Mouse (Mus musculus) midbrain, embryonic 13.5 days (tissue): ENCODE measurements around the gene Creb3l1. TPM values are rescaled to one million over a fixed set of nuclear protein-coding genes. Genes with fewer than 3 reads are reported as not detected.

Experiments
- ATAC-seq: fragments of 200-750 bp; cut with Nextera tagmentation; 2 replicates; pipeline ENCODE4 v1.8.0; 2017; ENCODE audit warnings: mild to moderate bottlenecking, moderate TSS enrichment, moderate library complexity
- H3K27ac ChIP-seq: fragments of 300-500 bp; sonication (generic); 2 replicates; pipeline ENCODE4 v1.5.1; 2015; ENCODE audit warnings: inconsistent platforms, mild to moderate bottlenecking, moderate library complexity
- H3K27me3 ChIP-seq: fragments of 300-500 bp; sonication (generic); 2 replicates; pipeline ENCODE4 v1.6.1; 2015; ENCODE audit warnings: mild to moderate bottlenecking, inconsistent platforms
- H3K36me3 ChIP-seq: fragments of 300-500 bp; sonication (generic); 2 replicates; pipeline ENCODE4 v1.6.1; 2015; ENCODE audit warnings: mild to moderate bottlenecking, inconsistent platforms
- H3K4me1 ChIP-seq: fragments of 300-500 bp; sonication (generic); replicated peaks from 2 replicates; pipeline ENCODE4 v1.6.1; 2015; ENCODE audit warnings: inconsistent platforms
- H3K4me2 ChIP-seq: fragments of 300-500 bp; sonication (generic); replicated peaks from 2 replicates; pipeline ENCODE4 v1.6.1; 2015; ENCODE audit warnings: moderate library complexity, mild to moderate bottlenecking, inconsistent platforms
- H3K4me3 ChIP-seq: fragments of 300-500 bp; sonication (generic); replicated peaks from 2 replicates; pipeline ENCODE4 v1.5.1; 2015; ENCODE audit warnings: mild to moderate bottlenecking, inconsistent platforms
- H3K9ac ChIP-seq: fragments of 300-500 bp; sonication (generic); replicated peaks from 2 replicates; pipeline ENCODE4 v1.6.1; 2015; ENCODE audit warnings: mild to moderate bottlenecking, inconsistent platforms
- H3K9me3 ChIP-seq: fragments of 300-500 bp; sonication (generic); 2 replicates; pipeline ENCODE4 v1.6.1; 2016; ENCODE audit warnings: mild to moderate bottlenecking, inconsistent platforms
- WGBS: fragments of 180-500 bp; shearing (Covaris S2); methylation state at CpG from one replicate; pipeline ENCODE4 v1.1.7; 2015; 5-methylcytosine and 5-hydroxymethylcytosine counted together
- polyA plus RNA-seq: library from polyadenylated mRNA; unstranded; fragments of >200 nt; fragmentation: Nextera tagmentation; extraction: Ambion mirVana; gene quantifications from 2 replicates; pipeline ENCODE4 v1.2.1, GENCODE M21; 2015

The Creb3l1 gene
- polyA plus RNA-seq, 1 experiment from 2014 or later: 1.2 TPM

DNA sequence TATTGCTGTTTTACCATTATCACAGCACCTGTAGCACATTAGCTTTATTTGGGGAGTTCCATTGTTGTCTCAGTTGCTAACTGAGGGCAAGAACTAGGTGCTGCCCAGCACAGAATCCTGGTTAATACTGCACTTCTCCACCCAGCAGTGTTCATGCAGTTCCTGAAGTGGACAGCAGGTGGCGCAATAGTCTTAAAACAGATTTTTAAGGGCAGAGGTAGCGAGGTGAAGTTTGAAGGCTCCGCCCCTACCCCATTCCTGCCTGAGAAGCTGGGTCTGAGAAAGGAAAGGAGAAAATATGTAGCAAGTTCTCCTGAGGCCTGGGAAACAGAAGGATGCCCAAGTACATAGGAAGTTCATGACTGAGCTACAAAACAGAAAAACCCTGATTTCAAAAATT is 36.8 kb downstream of the Creb3l1 start:
- Histone ChIP-seq H3K4me3 (no peak overlapping the region), H3K4me1 (peaks cover 12% of the 10 kb centered on the region), H3K4me2 (no peak overlapping the region), H3K9ac (no peak overlapping the region), H3K9me3 (no peaks in the 10 kb centered on the region), H3K27me3 (peaks cover 24% of the 10 kb centered on the region), H3K36me3 (no peaks in the 10 kb centered on the region), H3K27ac (no peak overlapping the region)
- WGBS: 0% methylated on average over 3 of the region's 3 CpGs
- ATAC-seq: 0 out of 2 replicates have a peak, but pooled peaks have one; percentile 31

DNA sequence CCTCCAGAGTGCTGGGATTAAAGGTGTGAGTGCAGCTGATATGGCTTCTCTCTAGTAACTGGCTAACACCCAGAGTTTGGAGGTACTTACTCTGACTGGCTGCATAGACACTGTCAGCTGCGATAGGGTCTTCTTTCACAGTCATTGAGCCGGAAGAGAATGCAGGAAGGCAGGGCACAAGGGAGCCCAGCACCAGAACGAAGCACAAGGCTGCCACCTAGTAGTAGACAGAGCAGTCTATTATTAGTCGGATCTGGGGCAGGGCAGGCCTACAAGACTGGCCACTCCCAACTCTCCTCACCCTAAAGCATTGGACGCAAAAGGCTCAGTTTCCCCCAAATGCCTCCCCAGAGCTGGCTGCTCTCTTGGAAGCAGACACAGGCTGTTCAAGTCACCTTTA is 38.2 kb downstream of the Creb3l1 start:
- Histone ChIP-seq H3K4me1 (peaks cover 12% of the 10 kb centered on the region), H3K36me3 (no peaks in the 10 kb centered on the region), H3K9ac (no peak overlapping the region), H3K27me3 (peaks cover 21% of the 10 kb centered on the region), H3K27ac (no peak overlapping the region), H3K4me2 (no peak overlapping the region), H3K4me3 (no peak overlapping the region), H3K9me3 (no peaks in the 10 kb centered on the region)
- WGBS: 2% methylated on average over 5 of the region's 5 CpGs
- ATAC-seq: no peak

DNA sequence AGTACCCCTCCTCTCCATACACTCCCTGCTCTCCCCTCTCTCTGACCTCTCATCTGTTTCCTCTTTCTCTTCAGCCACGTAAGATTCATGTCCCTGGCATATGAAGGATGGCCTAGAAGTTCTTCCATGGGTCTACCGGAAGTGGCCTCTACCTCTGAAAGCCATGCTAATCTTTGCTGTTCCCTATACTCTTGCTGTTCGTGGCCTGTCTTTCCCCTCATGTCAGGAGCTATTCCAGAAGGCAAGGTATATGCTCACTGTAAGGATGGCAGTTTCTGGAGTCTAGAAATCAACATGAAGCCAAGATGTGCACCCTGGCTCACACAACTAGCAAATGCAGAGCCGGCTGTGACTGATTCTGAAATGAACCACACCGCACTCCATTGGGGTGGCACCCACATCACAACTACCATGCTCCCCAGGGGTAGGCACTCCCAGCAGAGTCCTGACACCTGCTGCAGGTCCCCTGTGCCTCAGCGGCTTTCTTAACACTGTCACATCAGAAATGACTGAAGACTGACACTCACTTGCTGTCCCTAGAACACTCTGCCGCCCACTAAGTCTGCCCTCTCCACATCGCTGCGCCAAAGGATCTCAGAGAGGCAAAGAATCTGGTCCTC is 39.3 kb downstream of the Creb3l1 start:
- peak overlapping the region; percentile 30; the same call in 1 of the 2 replicates for H3K27ac ChIP-seq
- ATAC-seq: no peak
- peaks cover 16% of the 10 kb centered on the region for H3K4me1 ChIP-seq
- H3K27me3 ChIP-seq: peaks cover 21% of the 10 kb centered on the region
- no peaks in the 10 kb centered on the region for H3K36me3 ChIP-seq
- H3K9me3 ChIP-seq: no peaks in the 10 kb centered on the region
- WGBS: 42% methylated on average over 9 of the region's 9 CpGs
- no peak overlapping the region for H3K4me3 ChIP-seq
- H3K4me2 ChIP-seq: peak overlapping the region; percentile 45
- H3K9ac ChIP-seq: no peak overlapping the region

DNA sequence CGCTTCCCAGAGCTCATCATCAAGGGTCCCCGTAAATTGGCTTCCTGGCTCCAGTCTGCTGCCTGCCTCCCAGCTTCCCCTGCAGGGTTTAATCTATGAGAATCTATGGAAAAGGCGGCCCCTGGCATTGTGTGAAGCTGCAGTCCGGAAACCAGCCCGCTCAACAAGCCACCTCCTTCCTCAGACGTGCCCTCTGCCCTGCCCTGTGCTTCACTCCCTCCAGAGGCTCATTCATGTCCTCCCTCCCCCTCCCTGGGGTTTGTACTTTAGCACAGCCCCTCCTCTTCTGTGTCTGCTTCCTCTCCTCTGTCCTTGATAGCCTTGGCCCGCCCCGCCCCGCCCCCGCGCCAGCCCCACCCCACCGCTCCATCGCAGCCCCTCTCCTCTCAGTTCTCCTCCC is 39.9 kb downstream of the Creb3l1 start:
- H3K27ac ChIP-seq: peak overlapping the region; percentile 19; the same call in 1 of the 2 replicates
- ATAC-seq: peak; percentile 72
- H3K36me3 ChIP-seq: no peaks in the 10 kb centered on the region
- peak overlapping the region; percentile 59 for H3K9ac ChIP-seq
- peak overlapping the region; percentile 45 for H3K4me2 ChIP-seq
- peaks cover 16% of the 10 kb centered on the region for H3K4me1 ChIP-seq
- peak overlapping the region; percentile 13; the same call in 1 of the 2 replicates for H3K4me3 ChIP-seq
- no peaks in the 10 kb centered on the region for H3K9me3 ChIP-seq
- peaks cover 21% of the 10 kb centered on the region for H3K27me3 ChIP-seq
- WGBS: under 1% methylated on average over 10 of the region's 13 CpGs

DNA sequence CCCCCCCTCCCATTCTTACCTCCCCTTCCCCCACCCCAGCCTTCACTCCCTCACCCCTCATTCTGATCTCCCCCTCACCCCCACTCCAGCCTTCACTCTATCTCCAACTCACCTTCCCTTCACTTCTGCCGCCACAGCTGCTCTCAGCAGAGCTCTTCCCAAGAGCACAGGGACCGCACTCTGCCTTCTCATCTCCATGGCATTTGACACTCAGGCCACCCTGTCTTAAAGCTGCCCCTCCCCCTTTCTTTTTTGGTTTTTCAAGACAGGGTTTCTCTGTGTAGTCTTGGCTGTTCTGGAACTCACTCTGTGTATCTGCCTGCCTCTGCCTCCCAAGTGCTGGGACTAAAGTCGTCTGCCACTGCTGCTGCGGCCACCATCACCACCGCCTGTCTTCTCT is 43.5 kb downstream of the Creb3l1 start:
- H3K36me3 ChIP-seq: no peaks in the 10 kb centered on the region
- H3K27me3 ChIP-seq: peaks cover 28% of the 10 kb centered on the region
- H3K4me2 ChIP-seq: no peak overlapping the region
- 47% methylated on average over 5 of the region's 5 CpGs for WGBS
- no peak overlapping the region for H3K27ac ChIP-seq
- peaks cover 36% of the 10 kb centered on the region for H3K4me1 ChIP-seq
- no peaks in the 10 kb centered on the region for H3K9me3 ChIP-seq
- H3K4me3 ChIP-seq: no peak overlapping the region
- H3K9ac ChIP-seq: no peak overlapping the region
- ATAC-seq: no peak

DNA sequence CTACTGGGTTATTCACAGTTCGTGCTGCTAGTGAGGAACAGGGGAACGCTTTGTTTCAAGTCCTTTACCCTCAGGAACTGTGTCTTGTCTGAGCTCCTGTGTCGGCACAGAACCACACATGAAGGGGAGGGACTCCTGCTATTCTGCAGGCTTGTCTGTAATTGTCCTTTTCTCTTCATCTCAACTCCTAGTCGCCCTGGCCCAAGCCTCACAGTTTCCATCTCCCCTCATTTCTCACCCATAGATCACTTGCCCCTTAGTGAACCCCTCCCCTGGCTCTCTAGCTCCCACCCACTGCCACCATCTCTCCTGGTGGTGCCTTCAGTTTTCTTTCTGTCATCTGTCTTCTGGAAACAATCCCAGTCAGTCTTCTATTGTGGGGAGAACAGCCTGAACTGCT is 44.1 kb downstream of the Creb3l1 start:
- H3K4me2 ChIP-seq: no peak overlapping the region
- WGBS: 13% methylated on average over 4 of the region's 4 CpGs
- peaks cover 33% of the 10 kb centered on the region for H3K27me3 ChIP-seq
- H3K36me3 ChIP-seq: no peaks in the 10 kb centered on the region
- no peak overlapping the region for H3K9ac ChIP-seq
- no peak overlapping the region for H3K27ac ChIP-seq
- H3K9me3 ChIP-seq: no peaks in the 10 kb centered on the region
- H3K4me3 ChIP-seq: no peak overlapping the region
- ATAC-seq: no peak
- peaks cover 42% of the 10 kb centered on the region for H3K4me1 ChIP-seq

DNA sequence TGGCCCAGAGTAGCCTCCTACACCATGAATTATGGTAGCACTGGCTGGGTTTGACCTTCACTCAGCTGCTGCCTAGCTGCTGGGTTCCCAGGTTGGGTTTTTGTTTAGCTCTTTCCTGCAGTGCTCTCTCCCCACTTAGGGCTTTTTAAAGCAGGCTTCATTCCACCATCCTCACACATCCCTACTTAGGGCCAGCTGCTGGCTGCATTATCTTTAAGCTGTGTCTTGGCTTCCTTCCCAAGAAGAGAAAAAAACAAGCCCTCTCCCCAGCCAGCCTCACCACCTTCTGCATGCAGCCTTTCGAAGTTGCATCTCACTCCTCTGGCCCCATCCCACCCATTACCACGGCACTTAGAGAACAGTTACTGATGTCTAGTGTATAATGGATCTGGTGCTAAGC is 45.8 kb downstream of the Creb3l1 start:
- H3K4me1 ChIP-seq: peaks cover 33% of the 10 kb centered on the region
- H3K9me3 ChIP-seq: no peaks in the 10 kb centered on the region
- H3K27ac ChIP-seq: no peak overlapping the region
- 40% methylated on average over 2 of the region's 2 CpGs for WGBS
- H3K4me2 ChIP-seq: no peak overlapping the region
- H3K36me3 ChIP-seq: no peaks in the 10 kb centered on the region
- no peak overlapping the region for H3K9ac ChIP-seq
- no peak for ATAC-seq
- no peak overlapping the region for H3K4me3 ChIP-seq
- H3K27me3 ChIP-seq: peaks cover 46% of the 10 kb centered on the region

DNA sequence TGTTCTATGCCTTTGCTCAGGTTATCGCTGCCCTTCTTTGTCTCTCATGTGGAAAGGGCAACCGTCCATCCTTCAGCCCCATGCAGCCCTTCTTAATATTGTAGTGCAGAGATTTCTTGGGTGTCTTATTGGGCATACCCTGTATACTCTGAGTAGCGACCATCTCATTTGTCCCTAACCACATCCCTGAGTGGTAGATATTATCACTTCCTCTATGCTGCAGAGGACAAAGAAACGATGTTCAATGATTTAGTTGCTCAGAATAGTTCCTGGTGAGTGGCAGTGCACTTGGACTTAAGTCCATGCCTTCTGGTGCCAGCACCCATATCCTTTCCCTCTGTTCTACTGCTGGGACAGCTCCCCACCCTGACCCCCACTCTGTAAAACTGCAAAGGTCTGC is 46.3 kb downstream of the Creb3l1 start:
- H3K27me3 ChIP-seq: peaks cover 45% of the 10 kb centered on the region

DNA sequence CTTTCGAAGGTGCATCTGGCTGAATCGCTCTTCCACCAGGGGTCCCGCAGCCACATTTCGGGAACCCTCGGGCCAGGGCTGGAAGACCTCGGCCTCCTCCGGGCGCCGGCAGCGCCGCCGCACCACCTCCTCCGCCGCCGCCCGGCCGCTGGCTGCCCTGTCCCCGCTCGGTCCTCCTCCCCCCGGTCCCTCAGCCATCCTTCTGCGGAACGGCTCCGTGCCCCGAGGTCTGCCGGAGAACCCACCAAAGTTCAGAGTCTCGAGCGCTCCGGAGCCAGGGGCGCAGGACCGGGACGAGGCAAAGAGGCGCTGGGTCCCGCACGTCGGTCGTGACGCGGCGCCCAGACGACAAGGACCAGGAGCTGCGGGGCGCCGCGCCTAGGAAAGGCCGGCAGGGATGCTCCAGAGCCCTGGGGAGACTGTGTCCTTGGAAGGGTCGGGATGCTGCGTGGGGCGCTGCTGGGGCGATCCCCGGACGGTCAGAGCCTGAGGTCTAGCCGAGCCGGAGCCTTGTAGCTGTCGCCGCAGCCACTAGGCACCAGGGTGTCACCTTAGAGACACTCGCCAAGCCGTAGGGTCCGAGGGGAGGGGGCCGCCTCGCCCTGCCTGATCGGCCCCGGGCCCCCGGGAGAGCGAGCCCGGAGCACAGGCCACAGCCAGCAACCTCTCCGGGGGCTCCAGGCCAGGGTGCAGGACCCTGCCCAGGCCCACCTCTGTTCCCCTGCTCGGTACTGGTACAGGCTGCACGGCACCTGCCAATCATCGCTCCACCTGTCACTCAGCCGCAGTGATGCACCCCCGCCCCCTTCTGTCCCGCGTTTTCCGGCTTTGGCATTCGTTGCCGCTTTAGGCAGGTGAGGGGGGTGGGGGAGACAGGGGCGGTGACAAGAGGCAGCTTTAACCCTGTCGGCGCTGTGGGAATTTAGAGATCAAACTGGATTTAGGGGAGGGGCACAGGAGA is 48.4 kb downstream of the Creb3l1 start, which contains the start of gene Dgkz:
TSS of gene Dgkz (minus strand) at position 284 of the 961 bp plus-strand sequence.
- H3K27ac ChIP-seq: no peak within 1 kb of the TSS
- 1% methylated on average over 77 of the region's 79 CpGs for WGBS
- peak; percentile 64 for ATAC-seq
- H3K4me2 ChIP-seq: peak within 1 kb of the TSS; percentile 61
- H3K9me3 ChIP-seq: no peaks in the 10 kb centered on the region
- peak within 1 kb of the TSS; percentile 41 for H3K4me3 ChIP-seq
- peaks cover 58% of the 10 kb centered on the region for H3K27me3 ChIP-seq
- peak within 1 kb of the TSS; percentile 59 for H3K9ac ChIP-seq
- peaks cover 54% of the 10 kb centered on the region for H3K4me1 ChIP-seq
- H3K36me3 ChIP-seq: no peaks in the 10 kb centered on the region

More for the DNA sequence above, 46.3 kb downstream of the Creb3l1 start:
- H3K36me3 ChIP-seq: no peaks in the 10 kb centered on the region
- WGBS: 84% methylated on average over 4 of the region's 4 CpGs
- H3K4me1 ChIP-seq: peaks cover 36% of the 10 kb centered on the region
- no peak overlapping the region for H3K4me2 ChIP-seq
- no peak overlapping the region for H3K4me3 ChIP-seq
- H3K9me3 ChIP-seq: no peaks in the 10 kb centered on the region
- ATAC-seq: no peak
- no peak overlapping the region for H3K9ac ChIP-seq
- no peak overlapping the region for H3K27ac ChIP-seq

DNA sequence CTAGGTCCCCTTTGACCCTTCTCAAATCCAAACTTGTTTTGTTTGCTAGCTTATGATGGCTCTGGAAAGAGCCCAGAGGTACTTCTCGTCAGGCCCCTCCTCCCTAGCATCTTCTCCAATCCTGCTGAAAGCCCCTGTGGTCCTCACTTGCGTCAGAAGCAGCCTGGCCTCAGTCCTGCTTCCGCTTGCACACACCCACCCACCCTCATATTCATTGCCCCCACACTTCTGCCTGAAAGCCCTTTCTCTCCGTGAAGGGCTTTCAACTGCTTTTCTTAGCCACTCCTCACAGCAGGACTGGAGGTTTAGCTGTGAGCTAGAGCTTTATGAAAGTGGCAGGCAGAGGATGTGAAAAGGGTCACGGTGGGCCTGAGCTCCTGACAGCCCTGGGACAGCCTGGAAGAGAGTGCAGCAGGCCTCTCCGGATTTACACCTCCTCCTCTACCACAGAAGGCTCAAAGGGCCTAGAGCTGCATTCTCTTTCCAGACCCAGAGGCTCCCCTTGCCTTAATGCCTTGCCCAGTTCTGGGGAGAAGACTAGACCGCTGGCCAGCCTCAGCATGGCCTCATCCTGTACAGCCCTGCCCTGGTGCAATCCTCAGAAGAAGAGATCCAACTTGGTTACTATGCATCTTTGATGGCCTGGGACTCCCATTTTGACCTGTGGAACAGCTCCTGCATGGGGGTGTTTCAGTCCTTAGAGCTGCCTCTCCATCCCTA is 50.7 kb downstream of the Creb3l1 start:
- no peak overlapping the region for H3K9ac ChIP-seq
- peaks cover 65% of the 10 kb centered on the region for H3K27me3 ChIP-seq
- H3K9me3 ChIP-seq: no peaks in the 10 kb centered on the region
- no peak for ATAC-seq
- WGBS: 18% methylated on average over 7 of the region's 7 CpGs
- no peak overlapping the region for H3K4me3 ChIP-seq
- no peak overlapping the region for H3K27ac ChIP-seq
- H3K4me1 ChIP-seq: peaks cover 42% of the 10 kb centered on the region
- no peak overlapping the region for H3K4me2 ChIP-seq
- no peaks in the 10 kb centered on the region for H3K36me3 ChIP-seq

DNA sequence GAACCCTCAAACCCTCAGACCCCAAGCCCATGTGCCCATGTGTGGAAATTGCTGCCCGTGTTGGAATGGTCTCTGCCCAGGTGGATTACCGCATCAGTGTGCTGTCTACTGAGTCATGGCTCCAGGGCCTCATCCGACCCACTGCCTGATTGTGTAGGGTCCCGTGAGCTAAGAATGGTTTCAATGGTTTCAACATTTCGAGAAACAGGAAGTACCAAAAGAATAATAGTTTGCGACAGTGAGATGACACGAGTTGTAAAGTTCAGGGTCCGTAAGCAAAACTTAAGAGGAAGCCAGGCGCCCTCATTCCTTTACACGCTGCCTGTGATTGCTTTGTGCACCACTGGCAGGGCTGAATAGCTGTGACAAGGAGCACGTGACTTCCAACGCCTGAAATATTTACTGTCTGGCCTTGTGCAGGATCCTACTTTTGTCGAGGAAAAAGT is 52.2 kb downstream of the Creb3l1 start:
- no peaks in the 10 kb centered on the region for H3K36me3 ChIP-seq
- H3K27ac ChIP-seq: peak overlapping the region; percentile 51
- H3K9me3 ChIP-seq: no peaks in the 10 kb centered on the region
- no peak overlapping the region for H3K4me2 ChIP-seq
- H3K4me3 ChIP-seq: no peak overlapping the region
- no peak for ATAC-seq
- WGBS: 41% methylated on average over 13 of the region's 13 CpGs
- H3K4me1 ChIP-seq: peaks cover 37% of the 10 kb centered on the region
- H3K9ac ChIP-seq: no peak overlapping the region
- H3K27me3 ChIP-seq: peaks cover 63% of the 10 kb centered on the region
